8 mouse cellular contexts compared by ENCODE assay signal in the genomic region with DNA sequence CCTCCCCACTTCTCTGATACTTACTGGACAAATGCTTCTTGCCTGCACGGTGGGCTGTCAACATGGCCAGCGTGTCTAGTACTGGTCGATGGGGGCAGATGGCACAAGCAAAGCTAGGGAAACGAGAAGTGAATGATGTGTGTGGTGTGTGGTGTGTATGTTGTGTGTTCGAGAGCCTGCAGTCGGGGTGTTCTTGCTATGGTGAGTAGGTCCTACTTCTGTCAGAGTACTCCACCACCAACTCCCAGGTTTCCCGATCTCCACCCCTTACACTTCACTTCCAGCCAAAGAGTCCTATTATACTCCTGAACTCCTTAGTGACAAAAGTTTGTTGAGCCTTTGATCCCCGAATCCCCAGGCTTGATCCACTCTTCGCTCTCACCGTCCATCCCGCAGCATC. TPM values are rescaled to one million over a fixed set of nuclear protein-coding genes. Genes with fewer than 3 reads are reported as not detected.
DNase-seq lines count a peak whose midpoint lies in the region; ATAC-seq and TF ChIP-seq lines count a peak whose summit lies in the region.

No protein-coding gene starts in this region.

- no peak for TF ChIP-seq POLR2A in heart, adult 2 months (IDR thresholded peaks at IDR 0.05; ENCODE audit: insufficient read depth, low read depth, low read length)
- TF ChIP-seq POLR2A in CH12.LX (IDR thresholded peaks at IDR 0.05; ENCODE audit: low read depth, low read length) = no peak

- peaks cover 6% of the 10 kb centered on the region for H3K4me1 ChIP-seq in heart, adult 2 months (ENCODE audit: control insufficient read depth, insufficient read depth, low read length)
- peaks cover 8 to 24% of the 10 kb centered on the region in 2 experiments for H3K4me1 ChIP-seq in CH12.LX (ENCODE audit: control insufficient read depth in 1 of 2, insufficient read depth in 2 of 2)
- H3K4me1 ChIP-seq in forebrain, embryonic 14.5 days (ENCODE audit: control insufficient read depth, insufficient read depth, low read length) = peaks cover 11% of the 10 kb centered on the region
- H3K4me1 ChIP-seq in liver, embryonic 14.5 days (replicated peaks; ENCODE audit: control insufficient read depth in 2 of 2, insufficient read depth in 2 of 2, low read length in 1 of 2) = peaks cover 10 to 18% of the 10 kb centered on the region in 2 experiments

- peak overlapping the region; percentile 73 for H3K9ac ChIP-seq in heart, adult 2 months (ENCODE audit: low read depth, low read length)
- H3K9ac ChIP-seq in CH12.LX (ENCODE audit: insufficient read depth, low read depth) = peak overlapping the region; percentile 84
- peak overlapping the region; percentile 58 for H3K9ac ChIP-seq in forebrain, embryonic 14.5 days (ENCODE audit: low read length)
- peak overlapping the region; percentile 82 for H3K9ac ChIP-seq in liver, embryonic 14.5 days (replicated peaks)

- peak; percentile 18 for ATAC-seq in forebrain, embryonic 14.5 days
- ATAC-seq in liver, embryonic 14.5 days (ENCODE audit: insufficient read depth) = no peak

- H3K27ac ChIP-seq in heart, adult 2 months = peak overlapping the region; percentile 93
- peak overlapping the region; percentile 26; the same call in 1 of the 2 replicates for H3K27ac ChIP-seq in CH12.LX (ENCODE audit: insufficient read depth, low read depth)
- H3K27ac ChIP-seq in forebrain, embryonic 14.5 days (ENCODE audit: low read depth, low read length) = no peak overlapping the region; the same call in 1 of the 2 replicates
- peak overlapping the region; percentile 12 for H3K27ac ChIP-seq in liver, embryonic 14.5 days

- TF ChIP-seq CTCF in heart, adult 2 months (IDR thresholded peaks at IDR 0.05) = no peak
- no peak for TF ChIP-seq CTCF in CH12.LX (conservative IDR thresholded peaks at IDR 0.05 in 1 of 2, IDR thresholded peaks at IDR 0.05 in 1 of 2; ENCODE audit: low read depth in 2 of 2, low read length in 2 of 2)
- TF ChIP-seq CTCF in liver, embryonic 14.5 days (IDR thresholded peaks at IDR 0.05; ENCODE audit: low read depth) = no peak

- no peak for DNase-seq in heart, adult 2 months
- DNase-seq in heart, postnatal 25 days (ENCODE audit: low spot score) = no peak
- no peak for DNase-seq in CH12.LX (ENCODE audit: extremely low read depth)
- DNase-seq in forebrain, embryonic 14.5 days (ENCODE audit: low spot score) = no peak
- DNase-seq in liver, embryonic 14.5 days (ENCODE audit: low read depth in 3 of 3, low spot score in 3 of 3) = no peak
- no peak for DNase-seq in embryo, embryonic 10 days (ENCODE audit: low spot score)
- DNase-seq in ovary, adult 18-20 months (ENCODE audit: low spot score) = no peak
- DNase-seq in left cerebral cortex, adult 8-10 months (ENCODE audit: low spot score in 2 of 2) = no peak

- peak overlapping the region; percentile 86 for H3K4me3 ChIP-seq in heart, adult 2 months
- H3K4me3 ChIP-seq in CH12.LX (replicated peaks in 1 of 3; ENCODE audit: low read depth in 2 of 3, low read length in 2 of 3, poor library complexity in 1 of 3) = peak overlapping the region; percentile 74 to 92 (median 81)
- peak overlapping the region; percentile 43 for H3K4me3 ChIP-seq in forebrain, embryonic 14.5 days (ENCODE audit: low read depth, low read length)
- peak overlapping the region; percentile 72 to 99 for H3K4me3 ChIP-seq in liver, embryonic 14.5 days (ENCODE audit: insufficient read depth in 1 of 2, low read depth in 2 of 2, low read length in 2 of 2)

- 49% methylated on average over 11 of the region's 11 CpGs for WGBS in heart, adult 2 months
- WGBS in forebrain, embryonic 14.5 days = 60% methylated on average over 11 of the region's 11 CpGs
- 48% methylated on average over 11 of the region's 11 CpGs for WGBS in liver, embryonic 14.5 days (ENCODE audit: insufficient replicate concordance)

- intact Hi-C loops in heart, adult 2 months (cut with DNase I) = loop anchor here (2.0 kb wide), 1 partner anchor 22 kb away; a partner anchor contains a TSS
- intact Hi-C loops in heart, postnatal 25 days (cut with DNase I) = loop anchor here (2.0 kb wide), 1 partner anchor 22 kb away; a partner anchor contains a TSS

- in situ Hi-C loops in CH12.LX (cut with MboI; ENCODE audit: low pct_ligation_motif_present, low pct_unique_long_range_greater_than_20kb, low sequenced_read_pairs) = loop anchor here (5.0 kb wide), 1 partner anchor 134 kb away; no protein-coding TSS in a partner anchor

- TF ChIP-seq RAD21 in CH12.LX (IDR thresholded peaks at IDR 0.05; ENCODE audit: low read depth, low read length) = no peak

- dilution Hi-C loops in CH12.LX (cut with MboI; ENCODE audit: extremely low pct_ligation_motif_present, extremely low pct_unique_long_range_greater_than_20kb, low sequenced_read_pairs) = no loop called here

- no peaks in the 10 kb centered on the region; the same call in 1 of the 2 replicates for H3K36me3 ChIP-seq in heart, adult 2 months (ENCODE audit: control insufficient read depth, insufficient read depth, low read length)
- H3K36me3 ChIP-seq in CH12.LX (replicated peaks in 1 of 2; ENCODE audit: control insufficient read depth in 1 of 2, insufficient read depth in 1 of 2, low read length in 1 of 2) = peaks cover 23 to 47% of the 10 kb centered on the region in 2 experiments
- H3K36me3 ChIP-seq in forebrain, embryonic 14.5 days (ENCODE audit: control insufficient read depth, insufficient read depth, low read length) = peaks cover 27% of the 10 kb centered on the region
- no peaks in the 10 kb centered on the region for H3K36me3 ChIP-seq in liver, embryonic 14.5 days (replicated peaks; ENCODE audit: control insufficient read depth, insufficient read depth, low read depth)

- peak overlapping the region; percentile 67 for H3K4me2 ChIP-seq in CH12.LX (ENCODE audit: insufficient read depth, low read depth, poor library complexity, severe bottlenecking)
- H3K4me2 ChIP-seq in forebrain, embryonic 14.5 days (ENCODE audit: low read length) = peak overlapping the region; percentile 64
- peak overlapping the region; percentile 96 for H3K4me2 ChIP-seq in liver, embryonic 14.5 days (ENCODE audit: low read depth)

- no peaks in the 10 kb centered on the region for H3K79me2 ChIP-seq in heart, adult 2 months (replicated peaks; ENCODE audit: control insufficient read depth, insufficient read depth, low read length)
- H3K79me2 ChIP-seq in CH12.LX (replicated peaks; ENCODE audit: control insufficient read depth, extremely low read depth, insufficient read depth, poor library complexity, severe bottlenecking) = peaks cover 14% of the 10 kb centered on the region

- no peaks in the 10 kb centered on the region for H3K27me3 ChIP-seq in heart, adult 2 months (ENCODE audit: control insufficient read depth, insufficient read depth, low read length)
- no peaks in the 10 kb centered on the region for H3K27me3 ChIP-seq in CH12.LX (replicated peaks)
- no peaks in the 10 kb centered on the region for H3K27me3 ChIP-seq in forebrain, embryonic 14.5 days (replicated peaks; ENCODE audit: control insufficient read depth, insufficient read depth, low read length)
- H3K27me3 ChIP-seq in liver, embryonic 14.5 days (ENCODE audit: control insufficient read depth, insufficient read depth, low read length) = no peaks in the 10 kb centered on the region

- TF ChIP-seq EP300 in heart, adult 2 months (IDR thresholded peaks at IDR 0.05; ENCODE audit: insufficient read depth, low read depth, low read length) = no peak
- TF ChIP-seq EP300 in CH12.LX (IDR thresholded peaks at IDR 0.05; ENCODE audit: low read length) = no peak
- no peak for TF ChIP-seq EP300 in liver, embryonic 14.5 days (IDR thresholded peaks at IDR 0.05; ENCODE audit: low read depth)

- H3K9me3 ChIP-seq in CH12.LX (replicated peaks; ENCODE audit: low read length) = peaks cover 3% of the 10 kb centered on the region
- no peaks in the 10 kb centered on the region for H3K9me3 ChIP-seq in forebrain, embryonic 14.5 days (replicated peaks; ENCODE audit: control insufficient read depth, low read length)
- no peaks in the 10 kb centered on the region for H3K9me3 ChIP-seq in liver, embryonic 14.5 days (ENCODE audit: control insufficient read depth, low read length)

RNA-seq across cellular contexts. Expression of a gene that starts 0.6 kb away (rescaled TPM):
- 10 to 100 TPM; 28.3 to 32.1 TPM for total RNA-seq in heart, adult 2 months (2021)
- polyA plus RNA-seq in heart, adult 2 months (2012; rRNA removed) = 46.8 and 67.9 TPM in 2 replicates
- 10 to 100 TPM; 28.3 to 31.4 TPM for total RNA-seq in heart, postnatal 25 days (2021)
- total RNA-seq in CH12.LX (2012; rRNA removed) (50.5 and 51.0 TPM in 2 replicates), CH12.LX (2014; rRNA removed) (53.1 and 64.5 TPM in 2 replicates)
- 59.2 and 83.9 TPM in 2 replicates for polyA plus RNA-seq in CH12.LX (2012; ENCODE audit: insufficient read length, low read depth)
- 99.6 and 107 TPM in 2 replicates for polyA plus RNA-seq in forebrain, embryonic 14.5 days (2014; fragmentation: Nextera tagmentation; extraction: Ambion mirVana)
- 22.4 and 33.1 TPM in 2 replicates for polyA plus RNA-seq in liver, embryonic 14.5 days (2012; rRNA removed)
- polyA plus RNA-seq in liver, embryonic 14.5 days (2014; fragmentation: Nextera tagmentation; extraction: Ambion mirVana) = 23.1 and 24.8 TPM in 2 replicates
- total RNA-seq in left cerebral cortex, adult 8-10 months (2022) = 10 to 100 TPM; 49.3 to 55.8 (median 50.5) TPM

RNA-seq across cellular contexts. Expression of a gene that starts 0.7 kb away (rescaled TPM):
- total RNA-seq in heart, adult 2 months (2021) = 1 to 10 TPM; 4.5 to 6.3 TPM
- 5.8 and 7.8 TPM in 2 replicates for polyA plus RNA-seq in heart, adult 2 months (2012; rRNA removed)
- total RNA-seq in heart, postnatal 25 days (2021) = 1 to 10 TPM; 6.7 to 7.9 TPM
- total RNA-seq in CH12.LX (2012; rRNA removed) (12.0 and 13.6 TPM in 2 replicates), CH12.LX (2014; rRNA removed) (9.6 and 11.6 TPM in 2 replicates)
- polyA plus RNA-seq in CH12.LX (2012; ENCODE audit: insufficient read length, low read depth) = 7.8 and 8.1 TPM in 2 replicates
- polyA plus RNA-seq in forebrain, embryonic 14.5 days (2014; fragmentation: Nextera tagmentation; extraction: Ambion mirVana) = 31.4 and 31.8 TPM in 2 replicates
- 2.9 and 3.9 TPM in 2 replicates for polyA plus RNA-seq in liver, embryonic 14.5 days (2012; rRNA removed)
- 4.8 and 5.2 TPM in 2 replicates for polyA plus RNA-seq in liver, embryonic 14.5 days (2014; fragmentation: Nextera tagmentation; extraction: Ambion mirVana)
- total RNA-seq in left cerebral cortex, adult 8-10 months (2022) = 10 to 100 TPM; 12.8 to 17.7 (median 15.5) TPM

RNA-seq across cellular contexts. Expression of a gene that starts 8.9 kb away (rescaled TPM):
- 10 to 100 TPM; 22.6 to 30.9 TPM for total RNA-seq in heart, adult 2 months (2021)
- 23.3 and 25.6 TPM in 2 replicates for polyA plus RNA-seq in heart, adult 2 months (2012; rRNA removed)
- 10 to 100 TPM; 17.3 to 24.5 TPM for total RNA-seq in heart, postnatal 25 days (2021)
- total RNA-seq in CH12.LX (2012; rRNA removed) (0.21 and 0.47 TPM in 2 replicates), CH12.LX (2014; rRNA removed) (not detected in 2 replicates)
- 0.81 TPM in 1 of 2 replicates, not detected in the other for polyA plus RNA-seq in CH12.LX (2012; ENCODE audit: insufficient read length, low read depth)
- polyA plus RNA-seq in forebrain, embryonic 14.5 days (2014; fragmentation: Nextera tagmentation; extraction: Ambion mirVana) = 0.55 and 0.83 TPM in 2 replicates
- polyA plus RNA-seq in liver, embryonic 14.5 days (2012; rRNA removed) = 0.11 and 0.32 TPM in 2 replicates
- 0.15 and 0.23 TPM in 2 replicates for polyA plus RNA-seq in liver, embryonic 14.5 days (2014; fragmentation: Nextera tagmentation; extraction: Ambion mirVana)
- under 1 TPM in 2 of 4 experiments, not detected in 2; 0.51 to 0.62 TPM for total RNA-seq in left cerebral cortex, adult 8-10 months (2022)

RNA-seq across cellular contexts. Expression of a gene that starts 9.0 kb away (rescaled TPM):
- 1 to 10 TPM; 1.5 to 2.1 TPM for total RNA-seq in heart, adult 2 months (2021)
- 3.3 and 4.9 TPM in 2 replicates for polyA plus RNA-seq in heart, adult 2 months (2012; rRNA removed)
- total RNA-seq in heart, postnatal 25 days (2021) = 1 to 10 TPM; 2.0 to 2.1 TPM
- 19.1 and 28.2 TPM in 2 replicates for total RNA-seq in CH12.LX (2012; rRNA removed)
- total RNA-seq in CH12.LX (2014; rRNA removed) = 24.8 and 26.2 TPM in 2 replicates
- polyA plus RNA-seq in CH12.LX (2012; ENCODE audit: insufficient read length, low read depth) = 18.2 and 22.5 TPM in 2 replicates
- 2.6 and 2.9 TPM in 2 replicates for polyA plus RNA-seq in forebrain, embryonic 14.5 days (2014; fragmentation: Nextera tagmentation; extraction: Ambion mirVana)
- polyA plus RNA-seq in liver, embryonic 14.5 days (2012; rRNA removed) = 4.8 and 4.9 TPM in 2 replicates
- 5.7 and 6.1 TPM in 2 replicates for polyA plus RNA-seq in liver, embryonic 14.5 days (2014; fragmentation: Nextera tagmentation; extraction: Ambion mirVana)
- 1 to 10 TPM; 2.3 to 6.7 (median 4.3) TPM for total RNA-seq in left cerebral cortex, adult 8-10 months (2022)

RNA-seq across cellular contexts. Expression of a gene that starts 22.4 kb away (rescaled TPM):
- 10 to 100 TPM; 31.8 to 36.5 TPM for total RNA-seq in heart, adult 2 months (2021)
- 34.5 and 39.2 TPM in 2 replicates for polyA plus RNA-seq in heart, adult 2 months (2012; rRNA removed)
- total RNA-seq in heart, postnatal 25 days (2021) = 10 to 100 TPM; 31.3 to 32.2 TPM
- total RNA-seq in CH12.LX (2012; rRNA removed) = 33.7 and 34.1 TPM in 2 replicates
- total RNA-seq in CH12.LX (2014; rRNA removed) = 33.3 and 33.5 TPM in 2 replicates
- polyA plus RNA-seq in CH12.LX (2012; ENCODE audit: insufficient read length, low read depth) = 54.4 and 75.4 TPM in 2 replicates
- 225 and 235 TPM in 2 replicates for polyA plus RNA-seq in forebrain, embryonic 14.5 days (2014; fragmentation: Nextera tagmentation; extraction: Ambion mirVana)
- 19.7 and 23.4 TPM in 2 replicates for polyA plus RNA-seq in liver, embryonic 14.5 days (2012; rRNA removed)
- 29.6 and 31.4 TPM in 2 replicates for polyA plus RNA-seq in liver, embryonic 14.5 days (2014; fragmentation: Nextera tagmentation; extraction: Ambion mirVana)
- total RNA-seq in left cerebral cortex, adult 8-10 months (2022) = 10 to 100 TPM; 42.8 to 48.3 (median 43.1) TPM

Comparison
In these comparisons a context has a peak if more than half of its experiments do, and no peak if none do; other contexts are left out.
1. RNA of a gene that starts 8.9 kb away (total RNA-seq): 22.6 to 30.9 TPM in heart, adult 2 months and 17.3 to 24.5 TPM in heart, postnatal 25 days; 0.51 to 0.62 TPM in left cerebral cortex, adult 8-10 months and 0.21 to 0.47 TPM in CH12.LX; every median in the first group is over 10 times any median in the second.
2. Peak in every context shown above with its lines, with median percentiles within 50 percentile points of each other: H3K4me3 ChIP-seq, H3K9ac ChIP-seq and H3K4me2 ChIP-seq.